Mouse (Mus musculus) limb, embryonic 14.5 days (tissue): ENCODE results near the gene Gstp1. TPM values are rescaled to one million over a fixed set of nuclear protein-coding genes. Genes with fewer than 3 reads are reported as not detected.

Experiments
- ATAC-seq: fragments of 200-750 bp; cut with Nextera tagmentation; 2 replicates; pipeline ENCODE4 v1.8.0; 2017; ENCODE audit warnings: low read depth, moderate number of reproducible peaks, moderate TSS enrichment; ENCODE audit not compliant: low FRiP score
- DNase-seq: peaks from one replicate; pipeline ENCODE4 v3.0.0-alpha.2; 2015; ENCODE audit warnings: low spot score
- H3K27ac ChIP-seq: fragments of 300-500 bp; sonication (generic); replicated peaks from 2 replicates; pipeline ENCODE4 v1.5.1; 2014; ENCODE audit warnings: low read depth, mild to moderate bottlenecking, low read length, moderate library complexity, mixed read lengths
- H3K27me3 ChIP-seq: fragments of 300-500 bp; sonication (generic); 2 replicates; pipeline ENCODE4 v1.6.1; 2014; ENCODE audit warnings: low read length, mixed read lengths; ENCODE audit not compliant: control insufficient read depth, insufficient read depth
- H3K36me3 ChIP-seq: fragments of 300-500 bp; sonication (generic); 2 replicates; pipeline ENCODE4 v1.6.1; 2014; ENCODE audit warnings: mild to moderate bottlenecking, low read length, moderate library complexity, mixed read lengths; ENCODE audit not compliant: control insufficient read depth, insufficient read depth
- H3K4me1 ChIP-seq: fragments of 300-500 bp; sonication (generic); 2 replicates; pipeline ENCODE4 v1.6.1; 2014; ENCODE audit warnings: antibody characterized with exemption, low read length, mixed read lengths; ENCODE audit not compliant: control insufficient read depth, insufficient read depth
- H3K4me2 ChIP-seq: fragments of 300-500 bp; sonication (generic); replicated peaks from 2 replicates; pipeline ENCODE4 v1.6.1; 2014; ENCODE audit warnings: low read depth, mild to moderate bottlenecking, low read length, moderate library complexity; ENCODE audit not compliant: severe bottlenecking
- H3K4me3 ChIP-seq: fragments of 300-500 bp; sonication (generic); replicated peaks from 2 replicates; pipeline ENCODE4 v1.5.1; 2014; ENCODE audit warnings: low read length
- H3K9ac ChIP-seq: fragments of 300-500 bp; sonication (generic); 2 replicates; pipeline ENCODE4 v1.6.1; 2014; ENCODE audit warnings: mild to moderate bottlenecking, low read depth, low read length, moderate library complexity; ENCODE audit not compliant: severe bottlenecking
- H3K9me3 ChIP-seq: fragments of 300-500 bp; sonication (generic); 2 replicates; pipeline ENCODE4 v1.6.1; 2016; ENCODE audit warnings: low read length; ENCODE audit not compliant: control insufficient read depth
- POLR2A ChIP-seq: fragments of 200-500 bp; IDR thresholded peaks from 2 replicates; pipeline ENCODE4 v1.8.0; 2012; ENCODE audit warnings: inconsistent platforms, mild to moderate bottlenecking, moderate library complexity, borderline replicate concordance; ENCODE audit not compliant: insufficient read depth, insufficient read length; ENCODE audit errors: extremely low read depth
- WGBS: fragments of 180-500 bp; shearing (Covaris S2); extraction: QIAGEN DNeasy Blood & Tissue Kit; methylation state at CpG from one replicate; pipeline ENCODE4 v1.1.7; 2014; 5-methylcytosine and 5-hydroxymethylcytosine counted together
- polyA plus RNA-seq, 2 experiments: library from polyadenylated mRNA; depleted of rRNA in 1 of 2; stranded (reverse) in 1 of 2; unstranded in 1 of 2; fragments of >200 nt; fragmentation: Nextera tagmentation in 1 of 2; extraction: Ambion mirVana in 1 of 2; gene quantifications; 2 replicates each; pipeline versions ENCODE4 v1.2.1 to v1.2.3; 2012 to 2014

Gene Gstp1
- polyA plus RNA-seq, 2 experiments = 291 to 508 TPM

GRCm38 (mm10) chr19:4036327-4037045 is 1.3 kb downstream of the Gstp1 start:
- Histone ChIP-seq H3K36me3 (no peaks in the 10 kb centered on the region), H3K4me3 (no peak overlapping the region), H3K9me3 (no peaks in the 10 kb centered on the region), H3K4me1 (no peaks in the 10 kb centered on the region; the same call in 1 of the 2 replicates), H3K27me3 (no peaks in the 10 kb centered on the region), H3K9ac (no peak overlapping the region), H3K27ac (no peak overlapping the region), H3K4me2 (no peak overlapping the region)
- TF ChIP-seq POLR2A = no peak
- ATAC-seq = no peak
- DNase-seq = no peak
- WGBS = 77% methylated on average over 12 of the region's 12 CpGs

GRCm38 (mm10) chr19:4033742-4034141 is 4.0 kb downstream of the Gstp1 start:
- H3K36me3 ChIP-seq = no peaks in the 10 kb centered on the region
- no peak overlapping the region for H3K4me3 ChIP-seq
- no peaks in the 10 kb centered on the region for H3K27me3 ChIP-seq
- H3K9me3 ChIP-seq = no peaks in the 10 kb centered on the region
- no peak overlapping the region for H3K9ac ChIP-seq
- no peak overlapping the region for H3K27ac ChIP-seq
- ATAC-seq (no peak), DNase-seq (no peak)
- no peaks in the 10 kb centered on the region; the same call in 1 of the 2 replicates for H3K4me1 ChIP-seq
- WGBS = 68% methylated on average over 5 of the region's 5 CpGs
- no peak overlapping the region for H3K4me2 ChIP-seq
- no peak for TF ChIP-seq POLR2A

DNA sequence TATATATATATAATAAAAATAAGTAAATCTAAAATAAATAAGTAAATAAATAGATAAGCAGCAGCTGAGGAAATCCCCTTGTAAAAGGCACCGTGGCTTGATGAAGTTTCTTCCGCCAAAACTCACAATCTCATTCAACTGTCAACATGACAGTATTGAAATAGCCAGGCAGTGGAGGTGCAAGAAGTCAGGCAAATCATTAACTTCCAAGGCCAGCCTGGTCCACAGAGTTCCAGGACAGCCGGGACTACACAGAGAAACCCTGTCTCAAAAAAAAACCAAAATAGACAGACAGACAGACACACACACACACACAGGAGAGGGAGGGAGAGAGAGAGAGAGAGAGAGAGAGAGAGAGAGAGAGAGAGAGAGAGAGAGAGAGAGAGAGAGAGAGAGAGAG is 4.5 kb downstream of the Gstp1 start:
- Histone ChIP-seq H3K27me3 (no peaks in the 10 kb centered on the region), H3K9me3 (no peaks in the 10 kb centered on the region), H3K36me3 (no peaks in the 10 kb centered on the region), H3K4me3 (no peak overlapping the region), H3K4me1 (no peaks in the 10 kb centered on the region; the same call in 1 of the 2 replicates), H3K9ac (no peak overlapping the region), H3K27ac (no peak overlapping the region), H3K4me2 (no peak overlapping the region)
- ATAC-seq (no peak), DNase-seq (no peak)
- TF ChIP-seq POLR2A = no peak
- 79% methylated on average over 3 of the region's 3 CpGs for WGBS

DNA sequence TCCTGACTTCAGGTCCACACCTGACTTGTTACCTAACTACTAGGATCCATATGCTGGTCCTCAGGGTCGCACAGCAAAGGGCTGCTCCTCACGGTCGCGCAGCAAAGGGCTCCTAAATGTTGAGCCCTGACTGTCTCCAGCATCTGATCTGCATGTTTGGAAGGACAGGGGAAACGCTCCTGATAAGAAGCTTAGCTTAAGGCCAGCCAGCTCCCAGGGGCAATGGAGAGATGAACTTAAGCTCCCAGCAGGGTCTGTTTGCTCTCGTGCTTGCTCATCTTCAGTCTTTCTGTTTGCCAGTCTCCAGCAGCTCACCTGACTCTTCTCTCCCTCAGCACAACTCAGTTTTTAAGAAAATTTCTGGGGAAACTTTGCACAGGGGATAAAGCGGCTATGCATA is 5.1 kb downstream of the Gstp1 start:
- Histone ChIP-seq H3K4me2 (no peak overlapping the region), H3K9ac (no peak overlapping the region), H3K4me3 (no peak overlapping the region), H3K27ac (no peak overlapping the region), H3K27me3 (no peaks in the 10 kb centered on the region), H3K4me1 (no peaks in the 10 kb centered on the region), H3K9me3 (no peaks in the 10 kb centered on the region), H3K36me3 (no peaks in the 10 kb centered on the region)
- no peak for TF ChIP-seq POLR2A
- ATAC-seq = no peak
- DNase-seq = no peak
- WGBS = 70% methylated on average over 7 of the region's 7 CpGs

- Histone ChIP-seq H3K27ac (no peak overlapping the region), H3K27me3 (no peaks in the 10 kb centered on the region), H3K36me3 (no peaks in the 10 kb centered on the region), H3K9ac (no peak overlapping the region), H3K4me2 (no peak overlapping the region), H3K4me1 (no peaks in the 10 kb centered on the region), H3K4me3 (no peak overlapping the region), H3K9me3 (no peaks in the 10 kb centered on the region)
- TF ChIP-seq POLR2A = no peak
- DNase-seq (no peak), ATAC-seq (no peak)
These were observed 10.2 kb downstream of the Gstp1 start for GRCm38 (mm10) chr19:4027576-4027975.

- H3K36me3 ChIP-seq = no peaks in the 10 kb centered on the region
- H3K27me3 ChIP-seq = no peaks in the 10 kb centered on the region
- H3K4me3 ChIP-seq = no peak overlapping the region
- H3K4me1 ChIP-seq = 0 out of 2 replicates have a peak, but pooled peaks cover 2% of the 10 kb centered on the region
- WGBS = 70% methylated on average over 7 of the region's 7 CpGs
- no peak overlapping the region for H3K9ac ChIP-seq
- no peak overlapping the region for H3K27ac ChIP-seq
- H3K4me2 ChIP-seq = no peak overlapping the region
- H3K9me3 ChIP-seq = no peaks in the 10 kb centered on the region
- no peak for TF ChIP-seq POLR2A
- ATAC-seq = no peak
- DNase-seq = no peak
These were observed 14.6 kb downstream of the Gstp1 start for GRCm38 (mm10) chr19:4023185-4023584.
